Mouse (Mus musculus) CH12.LX (cell line): ENCODE results near the gene Olfr282. TPM values are rescaled to one million over a fixed set of nuclear protein-coding genes. Genes with fewer than 3 reads are reported as not detected.

Experiments
- DNase-seq: peaks from one replicate; pipeline ENCODE4 v3.0.0-alpha.2; 2013; ENCODE audit errors: extremely low read depth
- H3K27ac ChIP-seq: 2 replicates; pipeline ENCODE4 v1.5.1; 2012; ENCODE audit warnings: low read depth, mild to moderate bottlenecking, control low read depth, moderate library complexity; ENCODE audit not compliant: insufficient read depth
- H3K27me3 ChIP-seq: replicated peaks from 2 replicates; pipeline ENCODE3; 2012; ENCODE audit warnings: inconsistent platforms
- H3K36me3 ChIP-seq, 2 experiments: replicated peaks in 1 of 2; 2 replicates each; pipeline versions ENCODE3 to v1.6.1; 2012; ENCODE audit warnings: inconsistent platforms in 1 of 2, low read length in 1 of 2, mild to moderate bottlenecking in 1 of 2, mixed read lengths in 1 of 2, moderate library complexity in 1 of 2; ENCODE audit not compliant: control insufficient read depth in 1 of 2, insufficient read depth in 1 of 2
- H3K4me1 ChIP-seq, 2 experiments: 2 replicates each; pipeline ENCODE4 v1.6.1; 2012; ENCODE audit warnings: inconsistent platforms in 1 of 2, moderate library complexity in 1 of 2; ENCODE audit not compliant: insufficient read depth in 2 of 2, control insufficient read depth in 1 of 2
- H3K4me2 ChIP-seq: 2 replicates; pipeline ENCODE4 v1.6.1; 2012; ENCODE audit warnings: low read depth, mild to moderate bottlenecking, control low read depth; ENCODE audit not compliant: poor library complexity, insufficient read depth, severe bottlenecking
- H3K4me3 ChIP-seq, 3 experiments: fragments of 150-350 bp in 1 of 3; sonication (generic) in 1 of 3; replicated peaks in 1 of 3; 2 replicates each; pipeline versions ENCODE3 to v1.5.1; 2011 to 2012; ENCODE audit warnings: low read depth in 2 of 3, low read length in 2 of 3, mild to moderate bottlenecking in 2 of 3, moderate library complexity in 2 of 3, control low read depth in 1 of 3, improper control_type of control experiment in 1 of 3, inconsistent platforms in 1 of 3, mixed read lengths in 1 of 3; ENCODE audit not compliant: poor library complexity in 1 of 3
- H3K79me2 ChIP-seq: replicated peaks from 2 replicates; pipeline ENCODE4 v1.6.1; 2012; ENCODE audit warnings: mild to moderate bottlenecking, moderate library complexity; ENCODE audit not compliant: control insufficient read depth, poor library complexity, insufficient read depth, severe bottlenecking; ENCODE audit errors: extremely low read depth
- H3K9ac ChIP-seq: 2 replicates; pipeline ENCODE4 v1.6.1; 2012; ENCODE audit warnings: low read depth, mild to moderate bottlenecking, control low read depth, moderate library complexity; ENCODE audit not compliant: insufficient read depth
- H3K9me3 ChIP-seq: replicated peaks from 2 replicates; pipeline ENCODE3; 2012; ENCODE audit warnings: low read length, inconsistent platforms, mixed read lengths
- CHD1 ChIP-seq: IDR thresholded peaks from 2 replicates; pipeline ENCODE4 v1.6.1; 2012; ENCODE audit warnings: low read depth, low read length, improper control_type of control experiment, inconsistent platforms
- CHD2 ChIP-seq: IDR thresholded peaks from 2 replicates; pipeline ENCODE4 v1.6.1; 2011; ENCODE audit warnings: low read length, improper control_type of control experiment
- CTCF ChIP-seq, 2 experiments: IDR thresholded peaks in 1 of 2; conservative IDR thresholded peaks in 1 of 2; 2 replicates each; pipeline ENCODE4 v1.5.1; 2011 to 2012; ENCODE audit warnings: low read depth in 2 of 2, low read length in 2 of 2, improper control_type of control experiment in 1 of 2, inconsistent platforms in 1 of 2, mild to moderate bottlenecking in 1 of 2, moderate library complexity in 1 of 2
- IRF4 ChIP-seq: IDR thresholded peaks from 2 replicates; pipeline ENCODE4 v1.6.1; 2014; ENCODE audit warnings: low read depth, mild to moderate bottlenecking, inconsistent platforms, low read length, improper control_type of control experiment
- JUN ChIP-seq: IDR thresholded peaks from 2 replicates; pipeline ENCODE4 v1.6.1; 2011; ENCODE audit warnings: low read depth, mild to moderate bottlenecking, low read length, improper control_type of control experiment, moderate library complexity; ENCODE audit not compliant: insufficient read depth
- JUND ChIP-seq: conservative IDR thresholded peaks from 2 replicates; pipeline ENCODE4 v1.6.1; 2011; ENCODE audit warnings: low read depth, low read length, improper control_type of control experiment
- MAFK ChIP-seq: IDR thresholded peaks from 2 replicates; pipeline ENCODE4 v1.6.1; 2011; ENCODE audit warnings: low read length, improper control_type of control experiment; ENCODE audit not compliant: insufficient replicate concordance
- MAX ChIP-seq: IDR thresholded peaks from 2 replicates; pipeline ENCODE4 v1.6.1; 2011; ENCODE audit warnings: low read length, improper control_type of control experiment
- NRF1 ChIP-seq: IDR thresholded peaks from 2 replicates; pipeline ENCODE4 v1.6.1; 2014; ENCODE audit warnings: low read depth, mild to moderate bottlenecking, inconsistent platforms, low read length, improper control_type of control experiment, moderate library complexity
- PAX5 ChIP-seq: IDR thresholded peaks from 2 replicates; pipeline ENCODE4 v1.6.1; 2012; ENCODE audit warnings: low read length, inconsistent platforms, mixed read lengths
- POLR2AphosphoS2 ChIP-seq: IDR thresholded peaks from 2 replicates; pipeline ENCODE4 v1.6.1; 2011; ENCODE audit warnings: low read depth, low read length, improper control_type of control experiment
- RAD21 ChIP-seq: IDR thresholded peaks from 2 replicates; pipeline ENCODE4 v1.6.1; 2011; ENCODE audit warnings: low read depth, mild to moderate bottlenecking, low read length, improper control_type of control experiment, moderate library complexity
- SIN3A ChIP-seq: IDR thresholded peaks from 2 replicates; pipeline ENCODE4 v1.6.1; 2012; ENCODE audit warnings: low read length, improper control_type of control experiment, inconsistent platforms
- SMC3 ChIP-seq: IDR thresholded peaks from 2 replicates; pipeline ENCODE4 v1.6.1; 2011; ENCODE audit warnings: low read depth, low read length, improper control_type of control experiment
- TBP ChIP-seq: conservative IDR thresholded peaks from 2 replicates; pipeline ENCODE4 v1.6.1; 2011; ENCODE audit warnings: low read depth, low read length, improper control_type of control experiment
- TCF12 ChIP-seq: IDR thresholded peaks from 2 replicates; pipeline ENCODE4 v1.6.1; 2014; ENCODE audit warnings: low read depth, mild to moderate bottlenecking, inconsistent platforms, low read length, improper control_type of control experiment
- USF1 ChIP-seq: IDR thresholded peaks from 2 replicates; pipeline ENCODE4 v1.6.1; 2014; ENCODE audit warnings: low read depth, mild to moderate bottlenecking, inconsistent platforms, low read length, improper control_type of control experiment
- USF2 ChIP-seq: conservative IDR thresholded peaks from 2 replicates; pipeline ENCODE4 v1.6.1; 2011; ENCODE audit warnings: low read depth, low read length, improper control_type of control experiment
- ZC3H11A ChIP-seq: IDR thresholded peaks from 2 replicates; pipeline ENCODE4 v1.6.1; 2012; ENCODE audit warnings: low read depth, mild to moderate bottlenecking, inconsistent platforms, low read length, improper control_type of control experiment
- ZKSCAN1 ChIP-seq: IDR thresholded peaks from 2 replicates; pipeline ENCODE4 v1.6.1; 2012; ENCODE audit warnings: low read depth, inconsistent platforms, low read length, improper control_type of control experiment, borderline replicate concordance
- dilution Hi-C: fragments of 300-500 bp; cut with MboI; formaldehyde crosslinking; loops from 2 replicates; pipeline ENCODE4 v1.14.3; 2020; ENCODE audit warnings: low sequenced_read_pairs; ENCODE audit not compliant: extremely low pct_unique_long_range_greater_than_20kb, extremely low pct_ligation_motif_present
- in situ Hi-C: fragments of 300-500 bp; cut with MboI; formaldehyde crosslinking; loops from 3 replicates; pipeline ENCODE4 v1.14.3; 2019; ENCODE audit warnings: low sequenced_read_pairs, low pct_ligation_motif_present, low pct_unique_long_range_greater_than_20kb, mixed read lengths
- polyA plus RNA-seq: library from polyadenylated mRNA; unstranded; fragments of >175 nt; gene quantifications from 2 replicates; pipeline ENCODE4 v1.2.1, GENCODE M21; 2012; ENCODE audit warnings: low read depth; ENCODE audit not compliant: insufficient read length
- total RNA-seq, 2 experiments: library from RNA; depleted of rRNA; stranded (reverse); fragments of 300-350 nt in 1 of 2; fragments of >200 nt in 1 of 2; gene quantifications; 2 replicates each; pipeline ENCODE4 v1.2.3; 2012 to 2014

Olfr282 gene
- total and polyA plus RNA-seq, 3 experiments = not detected

DNA sequence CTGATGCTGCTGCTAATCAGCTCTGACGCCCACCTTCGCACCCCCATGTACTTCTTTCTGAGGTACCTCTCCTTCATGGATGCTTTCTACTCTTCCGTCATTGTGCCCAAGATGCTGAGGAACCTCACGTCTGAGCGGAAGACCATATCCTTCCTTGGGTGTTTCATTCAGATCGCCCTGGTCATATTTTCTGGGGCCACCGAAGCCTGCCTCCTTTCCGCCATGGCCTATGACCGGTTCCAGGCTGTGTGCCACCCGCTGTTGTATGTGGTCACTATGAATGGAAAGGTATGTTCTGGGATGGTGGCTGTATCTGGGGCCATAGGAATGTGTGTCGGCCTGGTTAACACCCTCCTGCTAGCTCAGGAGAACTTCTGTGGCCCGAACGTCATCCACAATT, 40.5 kb downstream of the Olfr282 start:
- dilution Hi-C loops = no loop called here
- Histone ChIP-seq H3K79me2 (no peaks in the 10 kb centered on the region), H3K4me2 (no peak overlapping the region), H3K36me3 (no peaks in the 10 kb centered on the region), H3K27me3 (peaks cover 11% of the 10 kb centered on the region), H3K27ac (no peak overlapping the region), H3K9me3 (no peaks in the 10 kb centered on the region), H3K9ac (no peak overlapping the region), H3K4me3 (no peak overlapping the region), H3K4me1 (peaks cover 0 to 4% of the 10 kb centered on the region in 2 experiments; a peak in 1 of 4 replicates)
- TF ChIP-seq CHD2 = no peak
- TF ChIP-seq USF1 = no peak
- no peak for TF ChIP-seq POLR2AphosphoS2
- TF ChIP-seq SIN3A = no peak
- no peak for TF ChIP-seq MAX
- no peak for DNase-seq
- in situ Hi-C loops = loop anchor here (10.0 kb wide), 1 partner anchor 287 kb away; no protein-coding TSS in a partner anchor

DNA sequence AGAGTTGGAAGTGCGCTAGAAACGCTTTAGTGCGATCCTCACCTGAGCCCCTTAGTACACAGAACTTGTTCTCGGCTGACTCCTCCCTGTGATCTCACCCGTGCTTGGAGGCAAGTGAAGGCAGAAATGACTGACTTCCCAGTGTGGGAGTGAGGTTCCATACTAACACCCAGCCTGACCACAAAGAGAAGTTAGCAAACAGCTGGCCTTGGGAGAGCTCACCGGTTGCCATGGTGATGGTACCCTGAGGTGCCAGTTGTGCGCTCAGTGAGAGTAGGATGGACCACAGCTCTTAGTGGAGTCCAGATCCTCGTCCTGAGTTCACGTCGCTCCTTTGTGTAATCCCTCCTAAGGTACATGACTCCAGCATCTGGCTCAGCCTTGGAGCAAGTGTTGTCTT, 43.9 kb downstream of the Olfr282 start:
- Histone ChIP-seq H3K9ac (no peak overlapping the region), H3K4me3 (no peak overlapping the region), H3K27me3 (peaks cover 11% of the 10 kb centered on the region), H3K79me2 (no peaks in the 10 kb centered on the region), H3K4me2 (no peak overlapping the region), H3K4me1 (peaks cover 7 to 20% of the 10 kb centered on the region in 2 experiments; a peak in 3 of 4 replicates), H3K9me3 (no peaks in the 10 kb centered on the region), H3K27ac (no peak overlapping the region), H3K36me3 (no peaks in the 10 kb centered on the region)
- in situ Hi-C loops (loop anchor here (10.0 kb wide), 1 partner anchor 290 kb away; no protein-coding TSS in a partner anchor), dilution Hi-C loops (no loop called here)
- TF ChIP-seq MAFK (no peak), USF2 (no peak), SMC3 (no peak), USF1 (no peak), NRF1 (no peak), PAX5 (no peak), JUN (no peak), TCF12 (no peak), TBP (no peak), CHD2 (no peak), ZC3H11A (no peak), CHD1 (no peak)
- DNase-seq = no peak

DNA sequence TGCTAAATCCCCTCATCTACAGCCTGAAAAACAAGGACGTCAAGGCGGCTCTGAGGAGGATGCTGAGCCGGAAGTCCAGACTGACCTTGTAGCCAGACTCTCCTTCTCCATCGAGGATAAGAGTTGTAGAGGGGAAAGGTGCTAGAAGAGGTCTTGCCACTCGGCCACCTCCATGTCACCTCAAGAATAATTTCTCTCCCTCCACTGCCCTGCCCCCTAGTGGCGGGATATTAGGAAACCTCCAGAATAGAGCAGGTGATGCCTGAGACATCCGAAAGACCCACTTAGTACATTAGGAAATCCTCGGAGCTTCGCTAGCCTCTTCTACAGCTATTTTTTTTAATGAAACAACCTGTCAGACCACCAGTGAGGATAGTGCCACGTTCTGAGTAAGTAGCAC, 44.4 kb downstream of the Olfr282 start:
- TF ChIP-seq RAD21 (peak; percentile 67), SMC3 (peak; percentile 70), IRF4 (no peak), CTCF (conservative IDR thresholded peaks at IDR 0.05 in 1 of 2, IDR thresholded peaks at IDR 0.05 in 1 of 2; ENCODE audit: low read depth in 2 of 2, low read length in 2 of 2) (peak; percentile 74 to 83), ZKSCAN1 (no peak), TCF12 (no peak), JUND (no peak)
- Histone ChIP-seq H3K4me3 (no peak overlapping the region), H3K9me3 (no peaks in the 10 kb centered on the region), H3K27ac (no peak overlapping the region), H3K27me3 (peaks cover 11% of the 10 kb centered on the region), H3K4me2 (no peak overlapping the region), H3K36me3 (no peaks in the 10 kb centered on the region), H3K9ac (no peak overlapping the region), H3K79me2 (no peaks in the 10 kb centered on the region), H3K4me1 (peaks cover 11 to 25% of the 10 kb centered on the region in 2 experiments; a peak in 3 of 4 replicates)
- dilution Hi-C loops = no loop called here
- in situ Hi-C loops = loop anchor here (10.0 kb wide), 1 partner anchor 291 kb away; no protein-coding TSS in a partner anchor
- peak; percentile 79 for DNase-seq
